Mouse (Mus musculus): ENCODE results near the gene Slf2.
A peak's percentile ranks its signal among the peaks of the same experiment; 100 is the strongest.

- TF ChIP-seq CTCF (IDR thresholded peaks at IDR 0.05; ENCODE audit: control insufficient read depth, insufficient read depth, insufficient read length): peak; percentile 30
- TF ChIP-seq USF1 (IDR thresholded peaks at IDR 0.05; ENCODE audit: low read depth): no peak
Measured at GRCm38 (mm10) chr19:45031780-45032179, 100.8 kb downstream of the Slf2 start.

Data from C2C12 (cell line).